Mouse (Mus musculus) kidney, embryonic 15.5 days (tissue): ENCODE results near the gene Tspan4. TPM values are rescaled to one million over a fixed set of nuclear protein-coding genes. Genes with fewer than 3 reads are reported as not detected.

ENCODE experiments used
- ATAC-seq: fragments of 200-750 bp; cut with Nextera tagmentation; replicated peaks from 2 replicates; pipeline ENCODE4 v1.8.0; 2017; ENCODE audit warnings: moderate TSS enrichment; ENCODE audit not compliant: low FRiP score
- H3K27ac ChIP-seq: fragments of 300-500 bp; sonication (generic); 2 replicates; pipeline ENCODE4 v1.5.1; 2015; ENCODE audit warnings: mild to moderate bottlenecking, inconsistent platforms
- H3K27me3 ChIP-seq: fragments of 300-500 bp; sonication (generic); 2 replicates; pipeline ENCODE4 v1.6.1; 2015; ENCODE audit warnings: inconsistent platforms
- H3K36me3 ChIP-seq: fragments of 300-500 bp; sonication (generic); 2 replicates; pipeline ENCODE4 v1.6.1; 2015; ENCODE audit warnings: inconsistent platforms
- H3K4me1 ChIP-seq: fragments of 300-500 bp; sonication (generic); 2 replicates; pipeline ENCODE4 v1.6.1; 2015; ENCODE audit warnings: inconsistent platforms
- H3K4me2 ChIP-seq: fragments of 300-500 bp; sonication (generic); 2 replicates; pipeline ENCODE4 v1.6.1; 2015; ENCODE audit warnings: moderate library complexity, mild to moderate bottlenecking, inconsistent platforms
- H3K4me3 ChIP-seq: fragments of 300-500 bp; sonication (generic); replicated peaks from 2 replicates; pipeline ENCODE4 v1.5.1; 2015; ENCODE audit warnings: mild to moderate bottlenecking, inconsistent platforms
- H3K9ac ChIP-seq: fragments of 300-500 bp; sonication (generic); 2 replicates; pipeline ENCODE4 v1.6.1; 2015; ENCODE audit warnings: mild to moderate bottlenecking, inconsistent platforms
- H3K9me3 ChIP-seq: fragments of 300-500 bp; sonication (generic); replicated peaks from 2 replicates; pipeline ENCODE4 v1.6.1; 2016; ENCODE audit warnings: inconsistent platforms
- WGBS: fragments of 180-500 bp; shearing (Covaris S2); methylation state at CpG from one replicate; pipeline ENCODE4 v1.1.7; 2015; ENCODE audit warnings: mixed read lengths; 5-methylcytosine and 5-hydroxymethylcytosine counted together
- polyA plus RNA-seq: library from polyadenylated mRNA; unstranded; fragments of >200 nt; fragmentation: Nextera tagmentation; extraction: Ambion mirVana; gene quantifications from 2 replicates; pipeline ENCODE4 v1.2.1, GENCODE M21; 2015

Gene Tspan4
- polyA plus RNA-seq, 1 experiment from 2014 or later: 93.4 TPM

DNA sequence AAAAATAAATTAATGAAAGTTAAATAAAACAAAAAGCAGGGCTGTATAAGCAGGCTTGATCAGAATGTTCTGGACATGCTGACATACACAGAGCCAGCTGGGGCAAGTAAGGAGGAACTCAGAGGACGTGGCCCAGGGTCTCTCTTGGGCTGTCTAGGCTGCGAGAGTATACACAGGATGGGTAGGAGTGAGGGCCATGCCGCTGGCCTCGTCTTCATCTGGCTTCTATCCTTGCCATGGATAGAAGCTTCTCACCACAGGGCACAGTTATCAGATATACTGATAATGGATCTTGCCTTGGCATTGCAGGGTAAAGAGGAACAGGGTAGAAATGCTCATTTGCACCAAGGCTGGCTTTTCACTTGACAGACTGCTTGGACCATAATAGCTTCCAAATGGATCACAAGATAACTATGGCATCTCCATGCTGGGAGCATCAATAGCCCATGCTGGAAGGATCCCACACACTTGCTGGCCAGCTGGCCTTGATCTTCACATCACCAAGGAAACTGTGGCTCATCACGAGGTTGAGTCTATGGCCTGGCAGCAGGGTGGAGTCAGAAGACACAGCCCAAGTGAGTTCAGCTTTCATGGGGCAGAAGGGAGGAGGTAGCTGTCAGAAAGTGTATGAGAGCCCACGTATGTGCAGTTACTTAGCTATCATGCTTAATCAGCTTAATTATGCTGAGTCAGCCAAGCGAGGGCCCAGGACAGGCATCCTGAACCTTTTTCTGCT, 26.9 kb downstream of the Tspan4 start:
- WGBS: 83% methylated on average over 7 of the region's 7 CpGs
- H3K4me1 ChIP-seq: no peaks in the 10 kb centered on the region

DNA sequence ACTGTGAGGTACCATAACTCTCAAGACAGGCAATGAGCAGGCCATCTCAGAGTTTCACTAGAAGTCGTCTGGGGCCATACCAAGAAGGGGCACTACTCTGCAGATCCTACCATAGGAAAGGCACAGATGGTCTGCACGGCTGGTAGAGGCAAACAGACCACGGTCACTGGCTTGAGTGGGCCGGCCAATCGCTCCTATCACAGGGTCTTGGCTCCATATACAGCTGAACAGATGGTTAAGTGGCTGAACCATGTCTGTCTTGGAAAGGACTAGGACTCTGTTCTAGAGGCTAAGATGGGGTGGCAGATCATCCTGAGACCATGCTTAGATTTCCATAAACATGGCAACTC, 27.5 kb downstream of the Tspan4 start:
- no peak for ATAC-seq
- WGBS: 92% methylated on average over 5 of the region's 5 CpGs

More for the DNA sequence above, 26.9 kb downstream of the Tspan4 start:
- no peaks in the 10 kb centered on the region for H3K27me3 ChIP-seq
- H3K9me3 ChIP-seq: no peaks in the 10 kb centered on the region
- H3K27ac ChIP-seq: no peak overlapping the region
- no peak for ATAC-seq
- no peak overlapping the region for H3K9ac ChIP-seq
- H3K4me3 ChIP-seq: no peak overlapping the region
- no peak overlapping the region for H3K4me2 ChIP-seq
- H3K36me3 ChIP-seq: peaks cover 15% of the 10 kb centered on the region

DNA sequence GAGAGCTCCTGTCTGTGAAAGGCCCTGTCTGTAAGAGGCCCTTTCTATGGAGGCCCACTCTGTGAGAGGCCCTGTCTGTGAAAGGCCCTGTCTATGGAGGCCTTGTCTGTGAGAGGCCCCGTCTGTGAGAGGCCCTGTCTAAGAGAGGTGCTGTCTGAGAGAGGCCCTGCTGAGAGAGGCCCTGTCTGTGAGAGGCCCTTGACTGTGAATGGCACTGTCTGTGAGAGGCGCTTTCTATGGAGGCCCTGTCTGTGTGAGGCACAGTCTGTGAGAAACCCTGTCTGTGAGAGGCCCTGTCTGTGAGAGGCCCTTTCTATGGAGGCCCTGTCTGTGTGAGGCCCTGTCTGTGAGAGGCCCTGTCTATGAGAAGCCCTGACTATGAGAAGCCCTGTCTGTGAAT, 31.2 kb downstream of the Tspan4 start:
- H3K9me3 ChIP-seq: no peaks in the 10 kb centered on the region
- H3K4me1 ChIP-seq: no peaks in the 10 kb centered on the region
- ATAC-seq: no peak
- peaks cover 14% of the 10 kb centered on the region; the same call in 1 of the 2 replicates for H3K36me3 ChIP-seq
- no peak overlapping the region for H3K4me3 ChIP-seq
- no peak overlapping the region for H3K27ac ChIP-seq
- no peak overlapping the region for H3K9ac ChIP-seq
- 84% methylated on average over 2 of the region's 2 CpGs for WGBS
- H3K4me2 ChIP-seq: no peak overlapping the region
- H3K27me3 ChIP-seq: no peaks in the 10 kb centered on the region

More for the DNA sequence above, 27.5 kb downstream of the Tspan4 start:
- Histone ChIP-seq H3K9me3 (no peaks in the 10 kb centered on the region), H3K4me1 (no peaks in the 10 kb centered on the region), H3K27ac (no peak overlapping the region), H3K4me2 (no peak overlapping the region), H3K9ac (no peak overlapping the region), H3K36me3 (peaks cover 15% of the 10 kb centered on the region), H3K4me3 (no peak overlapping the region), H3K27me3 (no peaks in the 10 kb centered on the region)

- ATAC-seq: peak; percentile 58; the same call in 1 of the 2 replicates
- H3K9me3 ChIP-seq: no peaks in the 10 kb centered on the region
- no peak overlapping the region for H3K4me2 ChIP-seq
- H3K4me3 ChIP-seq: no peak overlapping the region
- H3K4me1 ChIP-seq: no peaks in the 10 kb centered on the region
- H3K9ac ChIP-seq: no peak overlapping the region
- no peak overlapping the region for H3K27ac ChIP-seq
- no peaks in the 10 kb centered on the region for H3K27me3 ChIP-seq
- peaks cover 18% of the 10 kb centered on the region; the same call in 1 of the 2 replicates for H3K36me3 ChIP-seq
These were observed 33.1 kb downstream of the Tspan4 start for GRCm38 (mm10) chr7:141508160-141508559.

GRCm38 (mm10) chr7:141510196-141510595, 35.2 kb downstream of the Tspan4 start:
- Histone ChIP-seq H3K9ac (no peak overlapping the region), H3K27me3 (no peaks in the 10 kb centered on the region), H3K27ac (no peak overlapping the region), H3K4me2 (no peak overlapping the region), H3K4me1 (no peaks in the 10 kb centered on the region), H3K9me3 (no peaks in the 10 kb centered on the region), H3K4me3 (no peak overlapping the region), H3K36me3 (peaks cover 22% of the 10 kb centered on the region)
- WGBS: 90% methylated on average over 5 of the region's 5 CpGs
- no peak for ATAC-seq

DNA sequence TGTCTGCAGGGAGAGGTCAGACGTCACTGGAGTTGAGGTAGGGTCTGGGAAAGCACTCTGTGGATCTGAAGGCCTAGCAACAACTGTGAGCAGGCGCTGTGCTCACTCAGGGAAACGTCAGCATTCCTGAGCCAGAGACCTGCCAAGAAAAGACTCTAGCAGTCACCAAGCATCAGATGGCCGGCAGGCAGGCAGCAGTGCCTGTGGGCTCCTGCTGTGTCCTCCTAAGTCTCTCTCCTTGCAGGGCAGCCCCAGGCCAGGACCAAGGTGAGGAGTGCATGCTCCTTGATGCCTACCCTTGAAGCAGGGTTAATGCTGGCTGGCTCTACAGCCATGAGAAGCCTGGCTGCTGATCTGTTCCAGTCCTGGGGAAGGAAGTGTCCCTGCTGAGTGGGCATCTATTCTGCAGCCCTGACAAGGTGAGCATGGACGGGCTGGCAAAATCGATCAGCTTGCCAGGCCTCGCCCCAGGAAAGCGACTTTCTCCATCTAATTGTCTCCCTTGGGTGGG, 35.7 kb downstream of the Tspan4 start:
- ATAC-seq: no peak
- Histone ChIP-seq H3K4me1 (no peaks in the 10 kb centered on the region), H3K36me3 (peaks cover 27% of the 10 kb centered on the region), H3K9me3 (no peaks in the 10 kb centered on the region), H3K4me2 (no peak overlapping the region), H3K27me3 (no peaks in the 10 kb centered on the region), H3K4me3 (no peak overlapping the region), H3K9ac (no peak overlapping the region), H3K27ac (no peak overlapping the region)
- WGBS: 76% methylated on average over 8 of the region's 8 CpGs

DNA sequence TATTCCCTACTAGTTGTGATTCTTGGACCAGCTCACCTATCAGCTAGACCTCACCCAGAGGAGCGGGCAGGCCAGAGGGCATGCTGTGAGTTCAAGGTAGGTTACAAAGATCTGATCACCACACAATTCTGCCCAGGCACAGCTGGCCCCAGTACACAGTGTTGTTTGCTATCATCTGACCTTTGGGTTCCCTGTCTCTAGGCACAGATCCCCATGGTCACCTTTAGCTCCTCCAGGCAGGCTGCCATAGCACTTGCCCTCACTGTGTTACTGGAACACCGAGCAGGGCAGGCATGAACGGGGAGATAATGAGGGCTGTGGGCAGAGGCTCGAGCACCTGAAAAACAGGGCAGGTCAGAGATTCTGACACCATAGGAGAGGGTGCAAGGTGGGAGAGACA, 42.6 kb downstream of the Tspan4 start:
- Histone ChIP-seq H3K9me3 (no peaks in the 10 kb centered on the region), H3K27ac (no peak overlapping the region)
- WGBS: 91% methylated on average over 4 of the region's 4 CpGs

DNA sequence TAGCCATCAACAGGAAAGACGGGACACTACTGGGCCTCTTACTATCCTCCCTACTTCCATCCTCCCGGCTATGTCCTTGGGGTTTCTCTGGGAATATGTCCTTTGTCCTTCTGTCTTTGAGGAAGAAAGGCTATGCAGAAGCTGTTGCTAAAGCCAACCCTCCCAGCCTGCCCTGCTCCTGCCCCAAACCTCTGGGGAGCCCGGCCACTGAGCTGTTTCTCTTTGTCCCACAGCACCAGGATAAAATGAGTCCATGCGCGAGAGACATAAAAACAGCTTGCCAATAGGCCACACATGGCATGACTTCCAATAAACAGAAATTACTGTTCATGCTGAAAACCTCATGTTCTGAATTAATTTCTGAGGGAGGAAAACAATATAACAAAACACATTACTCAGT, 43.3 kb downstream of the Tspan4 start:
- no peak overlapping the region for H3K9ac ChIP-seq
- H3K4me3 ChIP-seq: no peak overlapping the region
- H3K9me3 ChIP-seq: no peaks in the 10 kb centered on the region
- WGBS: 89% methylated on average over 5 of the region's 5 CpGs
- peaks cover 43% of the 10 kb centered on the region for H3K36me3 ChIP-seq
- no peak overlapping the region for H3K27ac ChIP-seq
- no peaks in the 10 kb centered on the region for H3K27me3 ChIP-seq
- no peaks in the 10 kb centered on the region for H3K4me1 ChIP-seq
- H3K4me2 ChIP-seq: no peak overlapping the region
- no peak for ATAC-seq

More for the DNA sequence above, 42.6 kb downstream of the Tspan4 start:
- no peaks in the 10 kb centered on the region for H3K27me3 ChIP-seq
- H3K4me1 ChIP-seq: no peaks in the 10 kb centered on the region
- peaks cover 45% of the 10 kb centered on the region for H3K36me3 ChIP-seq
- ATAC-seq: no peak
- no peak overlapping the region for H3K4me3 ChIP-seq
- no peak overlapping the region for H3K9ac ChIP-seq
- H3K4me2 ChIP-seq: no peak overlapping the region

DNA sequence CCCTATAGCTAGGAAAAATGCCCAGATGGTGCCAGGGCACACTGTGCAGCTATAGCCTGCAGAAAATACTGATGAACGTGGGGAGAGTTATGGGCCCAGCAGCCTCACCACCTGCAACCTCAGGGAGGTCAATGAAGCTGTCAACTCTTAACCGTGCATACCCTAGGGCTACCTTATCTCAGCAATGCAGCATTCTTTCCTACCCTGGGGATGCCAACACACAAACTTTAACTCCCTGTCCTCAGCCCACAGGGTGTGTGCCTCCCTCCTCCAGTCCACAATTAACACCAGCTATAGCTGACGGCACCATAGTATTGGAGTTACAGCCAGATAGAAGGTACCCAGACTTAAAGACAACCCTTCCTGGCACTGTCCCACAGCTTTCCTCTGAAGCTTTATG, 43.9 kb downstream of the Tspan4 start:
- Histone ChIP-seq H3K9me3 (no peaks in the 10 kb centered on the region), H3K27ac (no peak overlapping the region), H3K4me1 (no peaks in the 10 kb centered on the region), H3K9ac (no peak overlapping the region), H3K36me3 (peaks cover 43% of the 10 kb centered on the region), H3K4me3 (no peak overlapping the region), H3K4me2 (no peak overlapping the region), H3K27me3 (no peaks in the 10 kb centered on the region)
- WGBS: 87% methylated on average over 3 of the region's 3 CpGs
- ATAC-seq: no peak

DNA sequence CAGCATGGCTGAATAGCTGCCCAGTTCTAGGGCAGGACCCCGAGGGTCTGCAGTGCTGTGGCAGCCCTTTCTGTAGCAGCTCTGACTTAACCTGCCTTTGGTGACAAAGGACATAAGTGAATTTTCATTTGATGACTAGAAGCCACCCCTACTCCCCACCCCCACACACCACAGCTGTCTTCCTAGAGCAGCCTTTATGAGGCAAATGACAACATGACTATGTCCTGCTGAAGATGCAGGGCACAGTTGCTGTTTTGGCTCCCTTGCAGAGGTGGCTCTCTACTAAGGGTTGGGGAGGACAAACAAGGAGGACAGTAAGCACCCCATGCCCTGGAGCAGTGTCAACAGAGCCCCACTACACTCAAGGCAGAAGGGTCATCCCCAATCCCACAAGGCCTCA, 44.8 kb downstream of the Tspan4 start:
- H3K9me3 ChIP-seq: no peaks in the 10 kb centered on the region
- H3K36me3 ChIP-seq: peaks cover 43% of the 10 kb centered on the region
- 71% methylated on average over 1 of the region's 1 CpGs for whole genome bisulfite sequencing
- no peak for ATAC-seq
- no peak overlapping the region for H3K4me2 ChIP-seq
- H3K27me3 ChIP-seq: no peaks in the 10 kb centered on the region
- H3K4me3 ChIP-seq: no peak overlapping the region
- no peak overlapping the region for H3K9ac ChIP-seq
- H3K4me1 ChIP-seq: peaks cover 6% of the 10 kb centered on the region; the same call in 1 of the 2 replicates
- no peak overlapping the region for H3K27ac ChIP-seq

- Histone ChIP-seq H3K4me2 (no peak overlapping the region), H3K27me3 (no peaks in the 10 kb centered on the region), H3K36me3 (peaks cover 37% of the 10 kb centered on the region), H3K9ac (no peak overlapping the region), H3K4me1 (peaks cover 8% of the 10 kb centered on the region), H3K27ac (no peak overlapping the region), H3K9me3 (no peaks in the 10 kb centered on the region), H3K4me3 (no peak overlapping the region)
- WGBS: 33% methylated on average over 4 of the region's 4 CpGs
- ATAC-seq: no peak
These were observed 48.0 kb downstream of the Tspan4 start for GRCm38 (mm10) chr7:141523007-141523406.

DNA sequence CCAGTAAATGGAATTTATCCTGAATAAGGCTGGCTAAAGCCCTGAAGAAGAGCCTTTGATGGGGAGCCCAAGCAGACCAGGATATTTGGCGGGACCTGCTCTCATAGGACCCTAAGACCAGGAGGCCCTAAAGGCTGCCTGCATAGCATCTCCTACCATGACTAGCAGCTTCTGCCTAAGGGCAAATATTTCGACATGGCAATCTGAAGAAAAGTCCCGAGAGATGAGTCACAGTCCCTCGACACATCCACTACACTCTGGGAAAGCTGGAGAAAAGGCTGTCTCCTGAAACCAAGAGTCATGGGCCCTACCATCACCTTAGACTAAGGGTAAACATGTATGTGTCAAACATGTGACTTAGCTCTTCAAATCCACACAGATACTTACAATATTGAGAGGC, 49.2 kb downstream of the Tspan4 start:
- Histone ChIP-seq H3K9me3 (no peaks in the 10 kb centered on the region), H3K4me1 (peaks cover 8% of the 10 kb centered on the region), H3K9ac (no peak overlapping the region), H3K4me3 (no peak overlapping the region), H3K4me2 (no peak overlapping the region), H3K27ac (peak overlapping the region; percentile 68), H3K36me3 (peaks cover 49% of the 10 kb centered on the region), H3K27me3 (no peaks in the 10 kb centered on the region)
- ATAC-seq: no peak
- 87% methylated on average over 4 of the region's 4 CpGs for WGBS
